30 mouse cellular contexts compared by ENCODE assay signal in the genomic region with DNA sequence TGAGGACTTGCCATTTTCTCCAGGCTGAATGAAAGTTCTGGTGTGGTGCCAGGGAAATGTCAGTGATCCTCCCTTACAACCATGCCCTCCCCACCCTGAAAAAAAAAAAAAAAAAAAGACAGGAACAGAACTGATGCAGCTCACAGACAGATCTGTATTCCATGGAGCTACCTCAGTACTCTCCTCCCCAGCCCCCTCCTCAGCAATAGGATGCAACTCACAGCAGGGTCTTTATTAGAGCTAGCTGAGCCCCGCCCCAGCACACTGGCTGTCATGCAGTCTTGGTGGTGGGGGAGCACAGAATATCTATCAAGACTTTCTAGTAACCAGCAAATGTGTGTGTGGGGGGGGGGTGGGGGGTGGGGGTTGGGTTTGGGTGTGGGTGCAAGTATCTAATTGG.
DNase-seq lines count a peak whose midpoint lies in the region; ATAC-seq lines count a peak whose summit lies in the region.
"Had no signal": no experiment of that assay in that cellular context is flagged by ENCODE, and none has a peak within 500 bp of the region (broad histone marks: within the 10 kb centered on the region; RNA-seq: fewer than 3 reads in every experiment).

No protein-coding gene starts in this region.

- peak; percentile 63; the same call in 1 of the 2 replicates for ATAC-seq in forebrain, embryonic 13.5 days
- 0 out of 2 replicates have a peak, but pooled peaks have one; percentile 27 for ATAC-seq in midbrain, embryonic 11.5 days (ENCODE audit: low FRiP score)
- ATAC-seq in neural tube, embryonic 12.5 days (ENCODE audit: low FRiP score, low read depth) = 0 out of 2 replicates have a peak, but pooled peaks have one; percentile 44
- no peak for ATAC-seq in neural tube, embryonic 15.5 days (ENCODE audit: low FRiP score)
- ATAC-seq: intestine, embryonic 16.5 days had no signal

- H3K4me2 ChIP-seq in forebrain, embryonic 13.5 days = no peak overlapping the region
- H3K4me2 ChIP-seq in midbrain, embryonic 11.5 days = no peak overlapping the region
- H3K4me2 ChIP-seq in neural tube, embryonic 12.5 days (replicated peaks) = no peak overlapping the region
- H3K4me2 ChIP-seq in neural tube, embryonic 15.5 days = no peak overlapping the region
- H3K4me2 ChIP-seq: embryonic facial prominence, embryonic 12.5 days; heart, embryonic 13.5 days; limb, embryonic 15.5 days; liver, embryonic 13.5 days had no signal

- no peaks in the 10 kb centered on the region for H3K9me3 ChIP-seq in forebrain, embryonic 13.5 days (replicated peaks)
- no peaks in the 10 kb centered on the region for H3K9me3 ChIP-seq in forebrain, embryonic 10.5 days
- no peaks in the 10 kb centered on the region for H3K9me3 ChIP-seq in midbrain, embryonic 11.5 days (ENCODE audit: control insufficient read depth, low read length)
- H3K9me3 ChIP-seq in midbrain, embryonic 10.5 days (replicated peaks) = no peaks in the 10 kb centered on the region
- H3K9me3 ChIP-seq in neural tube, embryonic 12.5 days = no peaks in the 10 kb centered on the region
- no peaks in the 10 kb centered on the region for H3K9me3 ChIP-seq in neural tube, embryonic 15.5 days (replicated peaks)
- H3K9me3 ChIP-seq: embryonic facial prominence, embryonic 12.5 days; G1E; heart, embryonic 13.5 days; limb, embryonic 10.5 days; limb, embryonic 15.5 days; liver, embryonic 13.5 days had no signal

- no peak overlapping the region for H3K27ac ChIP-seq in forebrain, embryonic 13.5 days
- H3K27ac ChIP-seq in forebrain, embryonic 10.5 days = no peak overlapping the region
- H3K27ac ChIP-seq in midbrain, embryonic 11.5 days (ENCODE audit: low read depth, low read length) = no peak overlapping the region
- H3K27ac ChIP-seq in midbrain, embryonic 10.5 days (replicated peaks) = no peak overlapping the region
- no peak overlapping the region for H3K27ac ChIP-seq in neural tube, embryonic 12.5 days
- H3K27ac ChIP-seq in neural tube, embryonic 15.5 days (replicated peaks) = no peak overlapping the region
- H3K27ac ChIP-seq: embryonic facial prominence, embryonic 12.5 days; heart, embryonic 13.5 days; limb, embryonic 10.5 days; limb, embryonic 15.5 days; liver, embryonic 13.5 days; stomach, postnatal 0 days had no signal

- H3K27me3 ChIP-seq in forebrain, embryonic 13.5 days = no peaks in the 10 kb centered on the region
- no peaks in the 10 kb centered on the region for H3K27me3 ChIP-seq in forebrain, embryonic 10.5 days (ENCODE audit: poor library complexity, severe bottlenecking)
- no peaks in the 10 kb centered on the region for H3K27me3 ChIP-seq in midbrain, embryonic 11.5 days (ENCODE audit: control insufficient read depth, insufficient read depth, low read length)
- no peaks in the 10 kb centered on the region for H3K27me3 ChIP-seq in midbrain, embryonic 10.5 days (ENCODE audit: low read depth, poor library complexity, severe bottlenecking)
- H3K27me3 ChIP-seq in neural tube, embryonic 12.5 days (replicated peaks) = no peaks in the 10 kb centered on the region
- H3K27me3 ChIP-seq in neural tube, embryonic 15.5 days (replicated peaks) = no peaks in the 10 kb centered on the region
- H3K27me3 ChIP-seq: embryonic facial prominence, embryonic 12.5 days; heart, embryonic 13.5 days; limb, embryonic 15.5 days; liver, embryonic 13.5 days had no signal

- no peaks in the 10 kb centered on the region for H3K36me3 ChIP-seq in forebrain, embryonic 13.5 days (ENCODE audit: poor library complexity, severe bottlenecking)
- no peaks in the 10 kb centered on the region for H3K36me3 ChIP-seq in forebrain, embryonic 10.5 days (replicated peaks)
- H3K36me3 ChIP-seq in midbrain, embryonic 11.5 days (ENCODE audit: control insufficient read depth, insufficient read depth, low read length) = no peaks in the 10 kb centered on the region
- H3K36me3 ChIP-seq in midbrain, embryonic 10.5 days = no peaks in the 10 kb centered on the region
- H3K36me3 ChIP-seq in neural tube, embryonic 12.5 days = no peaks in the 10 kb centered on the region
- H3K36me3 ChIP-seq in neural tube, embryonic 15.5 days = no peaks in the 10 kb centered on the region
- H3K36me3 ChIP-seq: embryonic facial prominence, embryonic 12.5 days; G1E; heart, embryonic 13.5 days; limb, embryonic 10.5 days; limb, embryonic 15.5 days; liver, embryonic 13.5 days had no signal

- H3K4me3 ChIP-seq in forebrain, embryonic 13.5 days = no peak overlapping the region
- no peak overlapping the region for H3K4me3 ChIP-seq in forebrain, embryonic 10.5 days
- H3K4me3 ChIP-seq in midbrain, embryonic 11.5 days (ENCODE audit: low read depth, low read length) = no peak overlapping the region
- no peak overlapping the region for H3K4me3 ChIP-seq in midbrain, embryonic 10.5 days
- H3K4me3 ChIP-seq in neural tube, embryonic 12.5 days = no peak overlapping the region
- H3K4me3 ChIP-seq in neural tube, embryonic 15.5 days (replicated peaks) = no peak overlapping the region
- H3K4me3 ChIP-seq: embryonic facial prominence, embryonic 12.5 days; heart, embryonic 13.5 days; limb, embryonic 10.5 days; limb, embryonic 15.5 days; liver, embryonic 13.5 days; myocyte had no signal

- no peaks in the 10 kb centered on the region for H3K4me1 ChIP-seq in forebrain, embryonic 13.5 days
- no peaks in the 10 kb centered on the region for H3K4me1 ChIP-seq in forebrain, embryonic 10.5 days
- no peaks in the 10 kb centered on the region for H3K4me1 ChIP-seq in midbrain, embryonic 11.5 days (ENCODE audit: control insufficient read depth, insufficient read depth, low read length)
- H3K4me1 ChIP-seq in midbrain, embryonic 10.5 days = no peaks in the 10 kb centered on the region
- H3K4me1 ChIP-seq in neural tube, embryonic 12.5 days = no peaks in the 10 kb centered on the region
- H3K4me1 ChIP-seq in neural tube, embryonic 15.5 days = no peaks in the 10 kb centered on the region
- H3K4me1 ChIP-seq: embryonic facial prominence, embryonic 12.5 days; heart, embryonic 13.5 days; limb, embryonic 10.5 days; limb, embryonic 15.5 days; liver, embryonic 13.5 days had no signal

- WGBS in forebrain, embryonic 13.5 days = 15% methylated on average over 1 of the region's 1 CpGs
- WGBS in forebrain, embryonic 10.5 days = 31% methylated on average over 1 of the region's 1 CpGs
- WGBS in midbrain, embryonic 11.5 days = 33% methylated on average over 1 of the region's 1 CpGs
- WGBS in midbrain, embryonic 10.5 days = 20% methylated on average over 1 of the region's 1 CpGs
- WGBS in neural tube, embryonic 12.5 days = 20% methylated on average over 1 of the region's 1 CpGs
- 33% methylated on average over 1 of the region's 1 CpGs for whole genome bisulfite sequencing in neural tube, embryonic 15.5 days

- no peak overlapping the region for H3K9ac ChIP-seq in forebrain, embryonic 13.5 days
- H3K9ac ChIP-seq in midbrain, embryonic 11.5 days (ENCODE audit: low read length) = no peak overlapping the region
- H3K9ac ChIP-seq in neural tube, embryonic 12.5 days = no peak overlapping the region
- no peak overlapping the region for H3K9ac ChIP-seq in neural tube, embryonic 15.5 days (replicated peaks)
- H3K9ac ChIP-seq: embryonic facial prominence, embryonic 12.5 days; heart, embryonic 13.5 days; limb, embryonic 15.5 days; liver, embryonic 13.5 days had no signal

- no peak for DNase-seq in forebrain, embryonic 10.5 days (ENCODE audit: extremely low spot score, low spot score)
- DNase-seq in midbrain, embryonic 11.5 days (ENCODE audit: low spot score, missing footprints) = no peak
- DNase-seq in midbrain, embryonic 10.5 days (ENCODE audit: low spot score) = no peak
- no peak for DNase-seq in frontal cortex, postnatal 36 days (ENCODE audit: low spot score in 2 of 2)
- DNase-seq: adrenal gland, postnatal 10 days; cerebellum, adult 11-12 months; cerebellum, adult 9-11 months; embryo, embryonic 11 days; gastrocnemius, postnatal 10 days; heart, postnatal 10 days; kidney, adult 8-10 months; kidney, postnatal 10 days; liver, embryonic 13.5 days; lung, adult 18-20 months; lung, postnatal 10 days; right cerebral cortex, adult 18-20 months; right cerebral cortex, postnatal 4 days; thymus, adult 18-20 months; thymus, postnatal 25 days had no signal
